Mouse (Mus musculus): ENCODE data around the gene Uck2. TPM values are rescaled to one million over a fixed set of nuclear protein-coding genes. Genes with fewer than 3 reads are reported as not detected.
A peak's percentile ranks its signal among the peaks of the same experiment; 100 is the strongest.

Gene Uck2
- polyA plus RNA-seq, 1 experiment from 2014 or later = 109 TPM

DNA sequence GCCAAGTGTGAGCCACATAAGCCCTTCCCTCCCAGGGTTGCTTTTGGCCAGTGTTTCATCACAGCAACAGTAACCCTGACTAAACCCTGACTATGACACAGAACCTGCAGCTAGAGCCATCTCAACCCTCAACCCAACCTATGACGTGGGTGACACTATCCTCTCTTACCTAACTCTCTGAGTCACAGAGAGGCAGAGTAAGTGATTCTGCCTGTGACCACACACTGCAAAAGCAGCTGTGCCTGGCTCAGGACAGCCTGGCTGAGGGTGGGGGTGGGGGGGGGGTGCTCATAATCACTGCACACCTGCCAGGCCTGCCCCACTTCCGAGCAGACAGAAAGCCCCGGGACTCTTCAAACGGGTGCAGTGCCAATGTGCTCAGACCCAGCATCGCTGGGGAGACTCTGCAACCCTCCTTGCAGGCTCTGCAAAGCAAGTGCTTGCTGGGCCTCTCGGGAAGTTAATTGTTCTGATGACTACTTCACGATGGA lies 42.9 kb downstream of the Uck2 start:
- peak overlapping the region; percentile 81 for H3K27ac ChIP-seq (replicated peaks)
- 0 out of 2 replicates have a peak, but pooled peaks cover 7% of the 10 kb centered on the region for H3K36me3 ChIP-seq
- no peak for DNase-seq (ENCODE audit: low spot score)
- H3K4me1 ChIP-seq = peaks cover 85% of the 10 kb centered on the region
- no peak overlapping the region for H3K4me3 ChIP-seq
- H3K9me3 ChIP-seq (replicated peaks) = no peaks in the 10 kb centered on the region
- 53% methylated on average over 7 of the region's 7 CpGs for WGBS
- H3K27me3 ChIP-seq (ENCODE audit: low read depth, poor library complexity, severe bottlenecking) = no peaks in the 10 kb centered on the region

DNA sequence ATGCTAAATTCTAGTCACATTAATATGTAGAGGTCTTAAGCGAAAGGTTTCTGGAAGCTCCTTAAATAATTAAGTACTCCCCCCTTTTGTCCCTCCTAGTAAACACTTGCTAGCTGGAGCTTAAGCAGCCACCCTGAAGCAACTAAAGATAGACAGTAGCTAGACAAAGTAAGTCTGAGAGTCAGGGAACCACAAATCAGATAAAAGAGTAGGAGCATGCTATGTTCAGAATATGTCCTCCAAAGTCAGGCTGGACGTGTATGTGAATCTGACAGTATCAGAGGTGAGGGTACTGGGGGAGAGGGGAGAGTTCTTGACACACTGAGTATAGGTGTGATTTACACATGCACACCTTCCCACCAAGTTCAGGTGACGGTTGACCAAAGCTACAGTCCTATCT lies 43.6 kb downstream of the Uck2 start:
- no peak for DNase-seq (ENCODE audit: low spot score)
- no peaks in the 10 kb centered on the region for H3K27me3 ChIP-seq (ENCODE audit: low read depth, poor library complexity, severe bottlenecking)
- peak overlapping the region; percentile 81 for H3K27ac ChIP-seq (replicated peaks)
- peaks cover 14% of the 10 kb centered on the region for H3K36me3 ChIP-seq
- 75% methylated on average over 3 of the region's 3 CpGs for WGBS
- H3K9me3 ChIP-seq (replicated peaks) = no peaks in the 10 kb centered on the region
- no peak overlapping the region for H3K4me3 ChIP-seq
- peaks cover 89% of the 10 kb centered on the region for H3K4me1 ChIP-seq

DNA sequence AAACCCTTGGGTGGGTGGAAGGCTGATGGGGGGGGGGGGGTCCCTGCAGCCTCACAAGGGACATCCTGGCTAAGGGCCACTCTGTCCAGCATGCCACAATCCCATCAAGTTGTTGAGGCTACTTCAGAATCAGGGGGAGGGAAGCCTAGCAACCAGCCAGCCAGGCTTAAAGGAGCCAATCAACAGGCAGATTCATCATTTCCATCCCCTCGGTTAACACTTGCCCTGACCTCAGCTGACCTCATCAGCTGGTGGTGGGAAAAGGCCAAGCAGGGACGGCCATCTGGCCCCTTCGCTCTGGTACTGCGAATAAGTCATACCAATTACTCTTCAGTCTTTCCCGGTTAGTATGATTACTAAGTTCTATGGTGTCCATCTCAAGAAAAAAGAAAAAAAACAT lies 44.8 kb downstream of the Uck2 start:
- WGBS = 23% methylated on average over 5 of the region's 5 CpGs
- Histone ChIP-seq H3K36me3 (peaks cover 25% of the 10 kb centered on the region), H3K9me3 (replicated peaks) (no peaks in the 10 kb centered on the region), H3K27me3 (ENCODE audit: low read depth, poor library complexity, severe bottlenecking) (no peaks in the 10 kb centered on the region), H3K4me3 (0 out of 2 replicates have a peak overlapping the region, but pooled peaks have one; percentile 11), H3K27ac (replicated peaks) (peak overlapping the region; percentile 81), H3K4me1 (peaks cover 87% of the 10 kb centered on the region)
- DNase-seq (ENCODE audit: low spot score) = peak; percentile 73

DNA sequence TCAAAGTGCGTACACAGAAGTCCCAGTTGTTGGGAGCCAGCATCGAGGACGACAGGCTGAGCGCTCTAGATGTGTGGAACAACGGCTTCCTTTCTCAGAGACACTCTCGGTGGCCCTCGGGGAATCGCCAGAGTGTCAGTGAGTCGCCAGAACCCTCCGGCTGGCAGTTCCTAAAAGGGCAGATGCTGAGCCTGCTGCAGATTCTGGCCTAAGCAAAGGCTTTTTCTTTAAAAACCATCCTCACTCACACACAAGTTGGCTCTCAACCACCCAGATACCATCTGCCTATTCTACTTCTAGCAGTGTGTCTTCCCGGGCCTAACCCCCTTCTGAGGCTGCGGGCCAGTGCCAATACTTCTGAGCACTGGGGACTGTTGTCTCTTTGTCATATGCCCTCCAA lies 45.2 kb downstream of the Uck2 start:
- peak; percentile 29 for DNase-seq (ENCODE audit: low spot score)
- Histone ChIP-seq H3K4me3 (no peak overlapping the region), H3K9me3 (replicated peaks) (no peaks in the 10 kb centered on the region), H3K4me1 (peaks cover 82% of the 10 kb centered on the region), H3K27me3 (ENCODE audit: low read depth, poor library complexity, severe bottlenecking) (no peaks in the 10 kb centered on the region), H3K27ac (replicated peaks) (peak overlapping the region; percentile 81), H3K36me3 (peaks cover 30% of the 10 kb centered on the region)
- WGBS = 66% methylated on average over 12 of the region's 12 CpGs

DNA sequence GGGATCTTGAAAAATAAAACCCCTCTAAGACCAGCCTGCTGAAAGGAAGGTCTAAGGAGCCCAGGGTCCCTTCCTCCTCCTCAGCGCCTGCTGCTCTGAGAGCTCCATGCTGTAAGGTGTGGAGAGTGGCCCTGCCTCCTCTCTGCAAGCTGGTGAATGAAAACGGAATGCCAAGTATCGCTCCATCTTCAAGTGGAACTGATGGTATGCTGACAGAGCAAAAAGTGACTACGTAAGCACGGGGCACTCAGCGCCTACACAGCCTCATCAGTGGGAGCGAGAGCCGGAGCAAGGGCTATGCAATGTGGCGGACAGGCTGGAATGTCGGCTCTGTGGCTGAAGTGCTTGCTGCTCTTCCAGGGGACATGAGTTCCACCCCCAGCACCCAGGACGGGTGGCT lies 47.3 kb downstream of the Uck2 start:
- peaks cover 61% of the 10 kb centered on the region for H3K4me1 ChIP-seq
- peaks cover 51% of the 10 kb centered on the region for H3K36me3 ChIP-seq
- H3K27ac ChIP-seq (replicated peaks) = no peak overlapping the region

DNA sequence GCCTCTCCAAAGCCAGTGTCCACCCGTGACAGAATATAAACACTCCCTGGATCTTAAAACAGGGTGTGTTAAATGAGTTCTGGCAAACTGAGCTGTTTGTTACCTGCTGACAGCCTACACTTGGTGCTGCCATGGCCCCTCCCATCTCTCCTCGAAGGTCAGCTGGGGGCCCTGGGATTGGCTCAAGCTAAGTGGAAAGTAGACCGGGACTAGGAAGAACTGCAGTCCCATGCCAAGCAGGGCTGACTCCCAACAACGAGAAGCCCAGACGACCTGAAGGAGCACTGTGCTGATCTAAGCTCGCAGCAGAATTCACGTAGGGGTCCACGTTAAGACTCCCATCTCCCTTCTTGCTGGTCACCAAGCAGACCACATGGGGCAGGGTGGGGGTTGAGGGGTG lies 48.3 kb downstream of the Uck2 start:
- H3K27me3 ChIP-seq (ENCODE audit: low read depth, poor library complexity, severe bottlenecking) = no peaks in the 10 kb centered on the region
- H3K36me3 ChIP-seq = peaks cover 61% of the 10 kb centered on the region
- WGBS = 82% methylated on average over 8 of the region's 8 CpGs
- peaks cover 51% of the 10 kb centered on the region for H3K4me1 ChIP-seq
- H3K4me3 ChIP-seq = no peak overlapping the region
- DNase-seq (ENCODE audit: low spot score) = no peak
- H3K9me3 ChIP-seq (replicated peaks) = no peaks in the 10 kb centered on the region
- H3K27ac ChIP-seq (replicated peaks) = no peak overlapping the region

More for the DNA sequence above, 47.3 kb downstream of the Uck2 start:
- H3K27me3 ChIP-seq (ENCODE audit: low read depth, poor library complexity, severe bottlenecking) = no peaks in the 10 kb centered on the region
- no peaks in the 10 kb centered on the region for H3K9me3 ChIP-seq (replicated peaks)
- H3K4me3 ChIP-seq = no peak overlapping the region
- no peak for DNase-seq (ENCODE audit: low spot score)
- WGBS = 90% methylated on average over 11 of the region's 11 CpGs

DNA sequence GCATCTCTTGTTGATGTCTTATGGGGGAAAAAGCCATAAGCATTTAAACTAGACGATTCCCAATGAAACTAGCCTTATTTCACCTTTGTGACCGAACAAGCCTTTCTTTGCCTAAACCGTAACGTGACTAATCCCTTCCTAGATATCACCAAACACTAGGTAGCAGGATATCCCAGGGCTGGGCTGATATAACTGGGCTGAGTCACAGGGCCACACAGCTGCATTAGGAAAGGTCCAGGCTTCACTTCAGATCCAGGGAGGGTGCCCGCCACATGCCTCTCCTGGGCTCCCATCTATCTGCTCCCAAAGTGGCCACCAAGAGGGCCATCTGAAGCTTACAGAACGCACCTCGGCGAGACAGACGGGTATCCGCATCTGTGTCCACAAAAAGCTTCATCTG lies 50.8 kb downstream of the Uck2 start:
- Histone ChIP-seq H3K9me3 (replicated peaks) (no peaks in the 10 kb centered on the region), H3K4me1 (peaks cover 27% of the 10 kb centered on the region), H3K4me3 (no peak overlapping the region), H3K36me3 (peaks cover 81% of the 10 kb centered on the region), H3K27ac (replicated peaks) (no peak overlapping the region), H3K27me3 (ENCODE audit: low read depth, poor library complexity, severe bottlenecking) (no peaks in the 10 kb centered on the region)
- no peak for DNase-seq (ENCODE audit: low spot score)
- WGBS = 93% methylated on average over 10 of the region's 10 CpGs

DNA sequence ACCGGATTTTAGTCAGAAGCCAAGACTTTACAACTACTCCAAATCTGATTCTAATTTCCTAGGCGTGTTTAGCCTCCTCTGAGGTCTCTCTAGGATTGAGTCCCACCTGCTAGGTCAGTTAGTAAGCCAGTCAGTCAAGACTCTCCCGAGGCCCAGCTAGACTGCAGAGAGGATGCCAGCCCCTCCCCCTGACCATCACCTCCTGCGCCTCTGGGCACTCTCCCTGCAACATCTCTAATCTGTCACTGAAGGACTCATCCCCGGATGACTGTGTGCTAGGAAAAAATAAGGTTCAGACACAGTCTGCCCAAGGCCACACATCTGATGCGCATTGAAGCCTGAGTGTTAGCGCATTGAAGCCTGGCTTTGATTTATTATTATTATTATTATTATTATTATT lies 52.2 kb downstream of the Uck2 start:
- no peaks in the 10 kb centered on the region for H3K9me3 ChIP-seq (replicated peaks)
- no peaks in the 10 kb centered on the region for H3K27me3 ChIP-seq (ENCODE audit: low read depth, poor library complexity, severe bottlenecking)
- H3K4me3 ChIP-seq = no peak overlapping the region
- no peak overlapping the region for H3K27ac ChIP-seq (replicated peaks)
- WGBS = 84% methylated on average over 7 of the region's 7 CpGs
- peaks cover 12% of the 10 kb centered on the region for H3K4me1 ChIP-seq
- H3K36me3 ChIP-seq = peaks cover 93% of the 10 kb centered on the region
- DNase-seq (ENCODE audit: low spot score) = no peak

DNA sequence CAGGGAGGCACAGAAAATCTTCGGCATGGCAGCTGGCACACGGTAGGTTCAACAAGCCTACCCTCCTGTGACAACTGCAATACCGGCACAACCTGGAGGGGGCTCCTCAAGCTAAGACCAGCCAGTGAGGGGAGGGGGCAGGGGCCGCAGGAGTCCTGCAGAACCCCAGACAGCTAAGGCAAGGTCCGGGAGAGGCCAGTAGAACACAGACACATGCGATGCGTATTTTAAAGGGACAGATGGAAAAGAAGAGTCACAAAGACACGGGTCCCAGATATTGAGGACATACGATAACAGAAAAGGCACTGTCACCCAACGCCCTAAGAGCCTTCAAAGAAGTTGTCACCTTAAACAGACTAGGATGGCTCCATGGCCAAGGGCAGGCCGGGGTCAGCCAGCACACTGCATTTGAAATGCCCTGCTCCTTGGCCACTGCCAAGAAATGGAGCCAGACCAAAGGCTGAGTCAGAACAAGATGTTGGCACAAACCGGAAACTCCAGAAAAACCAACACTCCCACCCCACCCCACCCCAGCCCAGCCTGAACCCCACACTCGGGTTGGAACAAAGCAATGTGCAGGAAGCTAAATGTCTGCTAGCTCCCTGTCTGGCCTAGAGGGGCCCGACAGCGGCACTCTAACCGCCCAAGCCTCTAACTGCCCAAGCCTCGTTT lies 53.4 kb downstream of the Uck2 start:
- DNase-seq (ENCODE audit: low spot score) = no peak

DNA sequence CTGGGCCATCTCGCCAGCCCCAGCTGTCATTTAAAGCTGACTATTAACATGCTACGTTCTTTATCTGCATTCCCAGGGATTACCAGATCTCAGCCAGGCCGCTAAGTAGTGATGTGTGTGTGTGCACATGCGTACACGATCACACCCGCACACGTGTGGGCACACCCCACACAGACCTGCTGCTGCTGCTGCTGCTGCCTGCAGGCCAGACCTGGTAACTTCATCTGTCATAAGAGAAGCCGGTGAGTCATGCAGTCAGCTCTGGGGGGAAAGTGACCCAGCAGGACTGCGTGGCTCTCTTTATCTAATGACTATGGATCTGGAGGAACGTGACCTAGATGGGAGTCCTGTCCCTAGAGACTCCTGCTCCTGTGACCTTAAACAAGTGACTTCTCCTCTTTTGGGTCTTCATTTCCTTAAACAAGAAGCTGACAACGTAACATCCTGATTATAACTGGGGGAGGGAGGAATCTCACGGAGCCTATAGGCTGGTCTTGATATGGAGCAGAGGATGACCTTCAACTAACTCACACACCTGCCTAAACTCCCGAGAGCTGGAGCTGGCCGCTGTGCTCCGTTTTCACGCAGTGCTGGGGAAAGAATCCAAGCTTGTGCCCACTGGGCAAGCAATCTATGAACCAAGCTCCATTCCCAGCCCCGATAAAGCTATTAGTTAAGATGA lies 54.0 kb downstream of the Uck2 start:
- Histone ChIP-seq H3K9me3 (replicated peaks) (no peaks in the 10 kb centered on the region), H3K36me3 (peaks cover 96% of the 10 kb centered on the region), H3K4me1 (no peaks in the 10 kb centered on the region), H3K4me3 (no peak overlapping the region), H3K27me3 (ENCODE audit: low read depth, poor library complexity, severe bottlenecking) (no peaks in the 10 kb centered on the region), H3K27ac (replicated peaks) (no peak overlapping the region)
- DNase-seq (ENCODE audit: low spot score) = no peak
- WGBS = 94% methylated on average over 17 of the region's 17 CpGs

More for the DNA sequence above, 53.4 kb downstream of the Uck2 start:
- H3K4me1 ChIP-seq = 0 out of 2 replicates have a peak, but pooled peaks cover under 1% of the 10 kb centered on the region
- H3K9me3 ChIP-seq (replicated peaks) = no peaks in the 10 kb centered on the region
- WGBS = 84% methylated on average over 17 of the region's 17 CpGs
- no peak overlapping the region for H3K27ac ChIP-seq (replicated peaks)
- no peaks in the 10 kb centered on the region for H3K27me3 ChIP-seq (ENCODE audit: low read depth, poor library complexity, severe bottlenecking)
- peaks cover 96% of the 10 kb centered on the region for H3K36me3 ChIP-seq
- H3K4me3 ChIP-seq = no peak overlapping the region

DNA sequence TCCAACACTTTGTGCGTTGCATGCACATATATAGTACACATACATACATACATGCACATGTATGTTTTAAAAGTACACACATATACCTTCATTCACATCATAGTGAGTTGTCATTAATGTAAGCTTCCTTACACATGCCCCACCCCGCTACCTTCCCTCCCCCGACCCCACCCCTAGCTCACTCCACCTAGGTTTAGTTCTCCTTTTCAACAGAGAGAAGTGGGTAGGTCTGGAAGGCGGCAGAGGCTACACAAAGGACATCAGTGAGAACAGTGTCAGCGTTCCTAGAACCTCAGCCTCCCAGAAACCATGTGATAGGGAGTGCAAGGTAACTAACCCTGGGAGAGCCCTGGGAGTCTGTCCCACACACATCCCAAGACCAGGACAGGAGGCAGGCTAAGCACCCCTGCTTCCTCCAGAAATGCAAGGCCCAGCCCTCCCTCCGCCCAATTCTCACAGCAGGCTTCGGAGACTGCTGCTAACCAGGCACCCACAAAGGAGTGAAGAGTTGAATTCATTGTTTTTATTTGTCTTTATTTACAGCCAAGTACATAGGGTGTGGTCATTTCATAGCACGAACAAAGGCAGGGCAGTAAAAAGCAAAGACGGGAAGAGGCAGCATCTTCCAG lies 62.6 kb downstream of the Uck2 start:
- 86% methylated on average over 9 of the region's 9 CpGs for WGBS
- H3K27ac ChIP-seq (replicated peaks) = no peak overlapping the region

DNA sequence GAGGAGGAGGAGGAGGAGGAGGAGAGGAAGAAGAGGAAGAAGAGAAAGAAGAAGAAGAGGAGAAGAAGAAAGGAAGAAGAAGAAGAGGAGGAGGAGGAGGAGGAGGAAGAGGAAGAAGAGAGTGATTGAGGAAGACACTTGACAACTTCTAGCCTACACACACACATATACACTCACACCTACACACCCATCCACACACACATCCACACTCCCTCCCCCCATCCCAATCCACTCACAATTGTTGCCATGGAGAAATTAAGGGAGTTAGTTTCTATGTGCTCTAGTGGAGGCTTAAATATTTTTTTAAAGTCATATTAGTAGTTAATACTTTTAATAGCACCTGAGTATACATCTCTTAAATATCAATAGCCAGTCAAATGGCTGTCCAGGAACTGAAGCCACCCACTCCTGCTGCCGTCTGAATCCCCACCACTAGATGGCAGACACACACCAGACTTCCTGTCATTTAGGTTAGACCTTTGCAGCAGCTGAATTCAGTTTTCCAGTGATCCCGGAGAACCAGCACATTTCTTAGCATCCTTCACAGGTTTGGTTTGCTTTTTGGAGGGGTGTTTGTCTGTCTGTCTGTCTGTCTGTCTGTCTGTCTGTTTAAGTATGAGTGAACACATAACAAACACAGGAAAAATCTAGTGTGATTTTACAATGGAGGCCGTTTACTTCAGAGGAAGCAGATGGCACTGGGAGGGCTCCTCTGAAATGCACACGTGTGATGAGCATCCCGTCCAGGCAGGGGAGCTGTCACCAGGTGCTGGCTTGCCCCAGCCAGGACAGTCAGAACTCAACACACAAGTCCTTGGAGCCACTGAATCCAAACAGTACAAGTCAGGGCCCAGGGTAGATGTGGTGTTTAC lies 64.6 kb downstream of the Uck2 start:
- Histone ChIP-seq H3K4me3 (no peak overlapping the region), H3K36me3 (peaks cover 25% of the 10 kb centered on the region), H3K4me1 (no peaks in the 10 kb centered on the region), H3K27me3 (ENCODE audit: low read depth, poor library complexity, severe bottlenecking) (no peaks in the 10 kb centered on the region), H3K27ac (replicated peaks) (no peak overlapping the region), H3K9me3 (replicated peaks) (no peaks in the 10 kb centered on the region)
- peak; percentile 78 for DNase-seq (ENCODE audit: low spot score)
- 7% methylated on average over 5 of the region's 5 CpGs for WGBS

More for the DNA sequence above, 62.6 kb downstream of the Uck2 start:
- Histone ChIP-seq H3K27me3 (ENCODE audit: low read depth, poor library complexity, severe bottlenecking) (no peaks in the 10 kb centered on the region), H3K9me3 (replicated peaks) (no peaks in the 10 kb centered on the region), H3K36me3 (peaks cover 45% of the 10 kb centered on the region), H3K4me3 (no peak overlapping the region), H3K4me1 (no peaks in the 10 kb centered on the region)
- no peak for DNase-seq (ENCODE audit: low spot score)

All from midbrain, embryonic 10.5 days (tissue).